Mouse (Mus musculus) E14TG2a.4 (cell line): ENCODE measurements around the gene Nmrk1.

Experiments
- H3K27me3 ChIP-seq: 2 replicates; pipeline ENCODE4 v1.6.1; 2014; ENCODE audit warnings: low read length, control low read depth; ENCODE audit not compliant: insufficient read depth
- H3K36me3 ChIP-seq: 2 replicates; pipeline ENCODE4 v1.6.1; 2014; ENCODE audit warnings: low read length, control low read depth; ENCODE audit not compliant: insufficient read depth
- H3K4me1 ChIP-seq: replicated peaks from 2 replicates; pipeline ENCODE4 v1.6.1; 2014; ENCODE audit warnings: low read depth, low read length, control low read depth
- H3K4me3 ChIP-seq: replicated peaks from 2 replicates; pipeline ENCODE4 v1.5.1; 2014; ENCODE audit warnings: mild to moderate bottlenecking, low read length
- H3K9me3 ChIP-seq: 2 replicates; pipeline ENCODE4 v1.6.1; 2014; ENCODE audit warnings: low read length, control low read depth
- CTCF ChIP-seq: conservative IDR thresholded peaks from 2 replicates; pipeline ENCODE4 v1.5.1; 2014; ENCODE audit warnings: low read length
- NANOG ChIP-seq: IDR thresholded peaks from 2 replicates; pipeline ENCODE4 v1.6.1; 2014; ENCODE audit warnings: borderline replicate concordance, low read length, mixed read lengths
- POU5F1 ChIP-seq: IDR thresholded peaks from 2 replicates; pipeline ENCODE4 v1.6.1; 2014; ENCODE audit warnings: low read length, borderline replicate concordance

Gene Nmrk1

DNA sequence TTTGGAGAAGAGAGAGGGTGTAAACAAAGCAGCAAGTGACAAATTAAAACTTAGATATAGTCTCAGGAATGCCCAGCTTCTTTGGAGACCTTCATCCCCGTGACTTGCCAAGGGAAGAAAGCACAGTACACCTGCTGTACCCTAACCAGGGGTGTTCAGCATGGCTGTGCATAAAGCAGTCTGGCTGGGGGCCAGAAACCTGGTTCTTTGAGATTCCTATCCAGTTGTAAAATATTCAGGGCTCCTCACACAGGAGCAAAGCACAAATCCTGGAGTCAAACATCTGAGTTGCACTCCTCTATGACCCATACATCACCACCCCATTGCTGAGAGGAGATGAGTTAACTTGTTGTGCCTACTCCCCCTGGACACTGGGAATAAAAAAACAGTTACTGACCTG, 2.2 kb upstream of the Nmrk1 start:
- Histone ChIP-seq H3K36me3 (no peaks in the 10 kb centered on the region), H3K27me3 (no peaks in the 10 kb centered on the region), H3K9me3 (no peaks in the 10 kb centered on the region), H3K4me1 (peaks cover 53% of the 10 kb centered on the region), H3K4me3 (peak overlapping the region; percentile 96; the same call in 1 of the 2 replicates)
- TF ChIP-seq POU5F1 (no peak), NANOG (no peak), CTCF (no peak)

DNA sequence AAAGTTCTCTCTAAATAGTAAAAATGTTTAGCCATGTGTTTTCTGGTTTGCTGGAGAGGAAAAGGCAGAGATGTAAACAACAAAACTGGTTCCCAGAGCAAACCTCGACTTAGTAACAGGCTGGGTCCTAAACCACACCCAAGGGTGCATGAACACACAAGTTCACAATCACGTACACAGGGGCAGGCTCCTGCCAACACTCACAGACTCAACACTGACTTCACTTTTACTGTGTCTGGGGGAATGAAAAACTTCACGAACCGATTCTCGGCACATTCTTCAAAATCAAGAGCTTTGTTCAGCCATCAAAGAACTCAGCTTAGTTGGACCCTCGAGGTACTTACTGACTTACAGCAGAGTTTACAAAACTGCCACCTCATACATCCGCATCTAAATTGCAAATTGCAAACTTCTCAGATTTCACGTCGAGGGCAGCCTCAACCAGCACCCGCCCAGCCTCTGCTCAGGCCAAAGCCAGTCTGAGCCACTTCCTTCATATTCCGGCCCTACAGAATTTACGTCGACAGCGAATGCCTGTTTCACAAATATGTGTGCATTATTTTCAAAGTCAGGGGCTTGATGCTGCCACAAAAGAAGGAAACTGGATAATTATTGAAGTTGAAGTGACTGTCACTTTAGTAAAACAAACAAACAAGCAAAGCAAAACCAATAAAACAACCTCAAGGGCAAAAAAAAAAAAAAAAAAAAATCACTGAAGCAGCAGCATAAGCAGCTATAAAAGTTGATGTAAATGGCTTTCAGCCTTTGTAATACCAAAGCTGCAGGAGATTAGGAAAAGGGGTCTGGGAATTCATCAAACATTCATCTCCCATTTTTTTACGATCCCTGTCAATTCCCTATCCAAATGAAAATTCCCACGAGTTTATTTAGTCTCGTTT, 1.3 kb upstream of the Nmrk1 start:
- H3K27me3 ChIP-seq: no peaks in the 10 kb centered on the region
- H3K4me3 ChIP-seq: peak overlapping the region; percentile 96
- no peaks in the 10 kb centered on the region for H3K9me3 ChIP-seq
- TF ChIP-seq POU5F1 (no peak), NANOG (no peak), CTCF (no peak)
- H3K36me3 ChIP-seq: no peaks in the 10 kb centered on the region
- H3K4me1 ChIP-seq: peaks cover 52% of the 10 kb centered on the region

DNA sequence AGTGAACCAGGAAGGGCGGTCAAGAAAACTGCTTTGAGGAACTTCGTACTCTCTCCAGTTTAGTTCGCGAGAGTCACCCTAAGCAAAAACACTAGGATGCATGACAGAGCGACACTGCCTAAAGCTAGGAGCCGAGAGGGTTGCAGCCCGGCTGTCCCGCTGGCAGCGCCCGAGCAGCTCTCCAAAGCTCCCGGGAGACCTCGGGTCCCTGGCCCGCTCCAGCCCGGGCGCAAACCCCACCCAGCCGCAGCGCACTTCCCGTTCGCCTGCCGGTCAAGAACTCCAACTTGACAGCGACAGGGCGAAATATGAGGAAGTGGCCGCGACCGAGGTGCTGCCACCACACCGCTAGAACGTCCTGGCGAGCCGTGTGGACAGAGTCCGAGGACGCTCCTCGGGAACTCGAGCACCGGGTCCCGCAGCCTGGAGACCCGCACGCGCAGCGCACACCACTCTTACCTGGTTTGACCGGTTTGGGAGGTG, 548 bp upstream of the Nmrk1 start:
- H3K36me3 ChIP-seq: no peaks in the 10 kb centered on the region
- H3K4me3 ChIP-seq: peak overlapping the region; percentile 96
- TF ChIP-seq POU5F1 (no peak), CTCF (no peak), NANOG (no peak)
- peaks cover 50% of the 10 kb centered on the region for H3K4me1 ChIP-seq
- H3K9me3 ChIP-seq: no peaks in the 10 kb centered on the region
- H3K27me3 ChIP-seq: no peaks in the 10 kb centered on the region

DNA sequence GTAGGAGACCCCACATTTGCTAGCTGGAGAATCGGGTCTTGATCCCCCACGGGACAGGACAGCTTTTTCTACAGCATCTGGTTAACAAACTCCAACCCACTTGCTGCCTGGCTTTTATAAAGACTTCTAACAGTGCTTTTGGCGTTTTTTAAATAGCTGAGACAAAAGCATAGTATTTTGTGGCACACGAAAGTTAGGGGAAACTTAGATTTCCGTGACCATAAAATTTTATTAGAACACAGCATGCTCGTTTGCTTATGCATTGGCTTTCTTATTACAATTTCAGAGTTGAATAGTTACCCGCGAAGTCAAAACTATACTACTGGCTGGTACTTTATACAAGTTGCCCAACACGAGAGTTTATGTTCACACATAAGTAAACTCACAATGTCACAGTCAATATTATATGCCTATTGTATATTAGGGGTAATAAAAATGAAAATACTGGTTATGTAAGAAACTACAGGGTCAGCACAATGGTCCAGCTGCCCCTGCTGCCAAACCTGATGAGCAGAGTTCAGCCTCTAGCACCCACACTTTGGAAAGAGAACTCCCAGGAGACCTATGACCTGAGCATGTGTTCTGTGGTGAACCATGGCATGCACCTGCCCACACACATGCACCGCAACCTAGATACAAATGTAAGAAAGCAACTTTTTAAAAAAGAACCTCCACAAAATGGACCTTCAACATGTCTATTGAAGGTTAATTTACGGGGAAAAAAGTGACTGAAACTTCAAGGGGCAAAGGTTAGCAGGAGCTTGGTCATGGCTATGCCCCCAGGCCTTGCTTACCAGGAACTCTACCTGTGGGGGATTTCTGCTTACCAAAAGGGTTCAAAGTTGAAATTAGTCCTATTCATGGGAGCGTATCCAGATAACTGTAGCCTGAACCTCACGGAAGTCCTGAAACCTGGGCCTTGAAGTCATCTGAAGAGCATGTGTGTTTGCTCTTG, 758 bp downstream of the Nmrk1 start:
- Histone ChIP-seq H3K27me3 (no peaks in the 10 kb centered on the region), H3K36me3 (no peaks in the 10 kb centered on the region), H3K4me1 (peaks cover 40% of the 10 kb centered on the region), H3K4me3 (peak overlapping the region; percentile 96), H3K9me3 (no peaks in the 10 kb centered on the region)
- TF ChIP-seq POU5F1: no peak

DNA sequence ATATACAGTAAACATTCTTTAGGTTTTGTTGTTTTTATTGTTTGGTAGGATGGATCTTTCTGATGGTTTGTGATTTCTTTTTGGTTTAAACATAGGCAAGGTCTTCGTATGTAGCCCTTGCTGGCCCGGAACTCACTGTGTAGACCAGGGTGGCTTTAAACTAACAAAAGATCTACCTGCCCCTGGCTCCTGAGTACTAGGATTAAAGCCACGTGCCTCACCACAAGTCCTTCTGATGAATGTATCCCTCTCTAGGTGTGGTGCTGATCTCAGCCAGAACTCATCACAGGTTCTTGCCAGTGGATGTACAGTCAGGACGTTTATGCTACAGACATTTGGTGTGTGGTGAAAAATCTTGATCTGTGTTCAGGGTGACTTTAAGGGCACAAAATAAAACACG, 6.2 kb downstream of the Nmrk1 start:
- Histone ChIP-seq H3K36me3 (no peaks in the 10 kb centered on the region), H3K9me3 (no peaks in the 10 kb centered on the region), H3K27me3 (no peaks in the 10 kb centered on the region), H3K4me1 (no peaks in the 10 kb centered on the region), H3K4me3 (no peak overlapping the region)
- TF ChIP-seq CTCF: no peak
- no peak for TF ChIP-seq POU5F1
- no peak for TF ChIP-seq NANOG

DNA sequence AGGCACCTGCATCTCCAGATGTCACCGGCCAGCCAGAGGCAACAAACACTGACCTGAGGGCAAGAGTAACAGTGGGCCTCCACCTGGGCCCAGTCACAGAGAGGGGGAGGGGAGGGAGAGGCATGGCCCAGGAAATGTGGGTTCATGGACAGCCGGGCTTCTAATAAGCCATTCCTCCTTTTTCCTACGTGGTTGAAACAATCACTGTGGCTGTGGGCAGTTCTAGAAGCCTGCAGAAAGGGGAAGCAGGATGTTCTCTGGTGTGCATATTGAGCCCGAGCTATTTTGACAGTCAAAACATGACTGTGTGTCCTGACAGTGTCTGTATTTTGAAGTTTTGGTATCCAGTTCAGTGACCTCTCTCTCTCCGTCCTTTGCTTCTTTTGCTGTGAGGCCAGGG, 7.2 kb downstream of the Nmrk1 start:
- TF ChIP-seq POU5F1 (no peak), NANOG (no peak), CTCF (no peak)
- H3K4me3 ChIP-seq: no peak overlapping the region
- H3K27me3 ChIP-seq: no peaks in the 10 kb centered on the region
- H3K9me3 ChIP-seq: no peaks in the 10 kb centered on the region
- H3K36me3 ChIP-seq: no peaks in the 10 kb centered on the region
- no peaks in the 10 kb centered on the region for H3K4me1 ChIP-seq

DNA sequence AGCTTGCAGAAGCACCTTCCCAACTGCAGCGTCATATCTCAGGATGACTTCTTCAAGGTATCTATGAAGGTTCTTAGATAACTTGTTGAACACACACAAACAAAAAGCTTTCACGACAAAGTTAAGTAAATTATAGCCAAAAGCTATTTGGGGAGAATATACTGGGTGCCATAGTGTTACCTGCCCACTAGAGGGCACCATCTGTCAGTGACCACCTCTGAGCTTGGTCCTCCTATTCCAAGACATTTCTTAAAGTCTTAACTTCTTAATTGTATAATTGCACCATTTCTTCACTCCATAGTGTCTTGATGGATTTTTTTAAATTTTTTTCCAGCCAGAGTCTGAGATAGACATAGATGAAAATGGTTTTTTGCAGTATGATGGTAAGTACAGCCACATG, 7.8 kb downstream of the Nmrk1 start:
- Histone ChIP-seq H3K9me3 (no peaks in the 10 kb centered on the region), H3K36me3 (no peaks in the 10 kb centered on the region), H3K4me1 (no peaks in the 10 kb centered on the region), H3K4me3 (no peak overlapping the region), H3K27me3 (no peaks in the 10 kb centered on the region)
- TF ChIP-seq NANOG (no peak), POU5F1 (no peak), CTCF (peak; percentile 90)

DNA sequence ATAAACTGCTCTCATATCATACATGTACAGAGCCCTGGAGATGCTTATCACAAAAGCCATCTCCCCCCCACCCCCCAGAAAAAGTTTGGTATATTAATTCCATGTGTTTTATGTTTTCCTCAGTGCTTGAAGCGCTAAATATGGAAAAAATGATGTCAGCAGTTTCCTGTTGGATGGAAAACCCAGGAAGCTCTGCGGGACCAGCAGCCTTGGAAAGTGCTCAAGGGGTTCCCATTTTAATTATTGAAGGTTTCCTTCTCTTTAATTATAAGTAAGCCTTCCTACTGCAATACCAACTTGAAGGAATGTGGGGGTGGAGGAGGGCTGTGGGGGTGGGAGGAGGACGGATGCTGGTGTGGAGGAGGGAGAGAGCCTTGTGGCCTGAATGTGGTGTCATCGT, 9.3 kb downstream of the Nmrk1 start:
- Histone ChIP-seq H3K4me3 (no peak overlapping the region), H3K4me1 (no peaks in the 10 kb centered on the region), H3K36me3 (no peaks in the 10 kb centered on the region), H3K27me3 (no peaks in the 10 kb centered on the region), H3K9me3 (no peaks in the 10 kb centered on the region)
- no peak for TF ChIP-seq CTCF
